Mouse (Mus musculus) fat pad, adult 2 months (tissue): ENCODE measurements around the gene Paxip1.

ENCODE experiments used
- DNase-seq: peaks from one replicate; pipeline ENCODE4 v3.0.0-alpha.2; 2011; ENCODE audit warnings: low read depth, low spot score; ENCODE audit errors: extremely low read depth

The Paxip1 gene

GRCm38 (mm10) chr5:27730666-27731065 lies 60.8 kb downstream of the Paxip1 start:
- DNase-seq, result no peak

DNA sequence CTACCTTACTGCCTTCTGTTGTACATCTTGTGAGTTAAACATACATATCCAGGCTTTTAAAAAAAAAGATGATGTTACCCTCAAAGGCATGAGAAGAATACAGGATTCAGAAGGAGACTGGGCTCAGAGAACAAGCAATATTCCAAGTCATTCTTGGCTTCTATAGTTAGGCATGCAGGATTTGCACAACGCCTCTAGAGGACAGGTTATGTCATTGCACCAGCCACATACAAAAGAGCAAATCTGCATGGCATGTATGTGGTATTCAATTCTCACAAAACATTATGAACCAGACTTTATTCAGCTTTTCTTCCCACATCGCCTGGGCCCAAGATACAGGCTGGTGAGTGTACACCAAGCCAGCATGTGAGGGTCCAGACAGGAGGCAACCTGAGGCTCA lies 67.0 kb downstream of the Paxip1 start:
- no peak for DNase-seq

- no peak for DNase-seq
Observed at GRCm38 (mm10) chr5:27719311-27719710, 72.2 kb downstream of the Paxip1 start.

GRCm38 (mm10) chr5:27717301-27717700 lies 74.2 kb downstream of the Paxip1 start:
- DNase-seq, result no peak

DNA sequence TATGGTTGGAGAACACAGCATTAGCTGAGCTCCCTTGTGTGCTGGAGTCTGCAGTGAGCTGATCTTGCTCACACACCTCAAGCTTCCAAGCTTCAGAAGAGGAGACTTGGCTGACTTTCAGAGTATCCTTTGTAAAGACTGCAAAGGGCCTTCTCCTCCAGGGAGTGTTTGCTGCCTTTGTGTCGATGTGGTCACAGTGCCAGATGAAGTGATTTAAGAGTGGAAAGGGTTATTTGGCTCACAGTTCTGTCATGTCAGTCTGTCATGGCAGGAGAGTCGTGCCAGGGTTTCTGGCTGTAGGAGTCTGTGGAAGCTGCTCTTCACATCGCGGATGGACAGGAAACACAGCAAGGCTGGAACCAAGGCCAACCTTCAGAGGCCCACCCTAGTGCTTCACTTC lies 75.5 kb downstream of the Paxip1 start:
- no peak for DNase-seq

DNA sequence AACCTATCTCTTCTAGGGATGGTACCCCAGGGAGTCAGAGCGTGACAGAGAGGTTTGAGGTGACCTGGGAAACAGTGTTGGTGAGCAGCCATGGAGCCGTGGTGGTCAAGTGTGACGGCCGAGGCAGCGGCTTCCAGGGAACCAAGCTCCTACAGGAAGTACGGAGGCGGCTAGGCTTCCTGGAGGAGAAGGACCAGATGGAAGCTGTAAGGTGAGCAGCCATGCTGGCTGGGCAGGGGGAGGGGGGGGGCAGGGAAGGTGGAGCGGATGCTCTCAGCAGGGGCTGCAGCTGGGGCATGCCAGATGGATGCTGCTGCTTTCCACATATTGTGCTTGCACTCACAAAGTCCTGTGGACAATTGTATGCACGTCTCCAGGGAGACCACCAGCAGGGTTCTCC lies 77.1 kb downstream of the Paxip1 start:
- DNase-seq, result no peak

GRCm38 (mm10) chr5:27711461-27712192 lies 79.9 kb downstream of the Paxip1 start:
- no peak for DNase-seq

- no peak for DNase-seq
Observed at GRCm38 (mm10) chr5:27708209-27708608, 83.3 kb downstream of the Paxip1 start.

DNA sequence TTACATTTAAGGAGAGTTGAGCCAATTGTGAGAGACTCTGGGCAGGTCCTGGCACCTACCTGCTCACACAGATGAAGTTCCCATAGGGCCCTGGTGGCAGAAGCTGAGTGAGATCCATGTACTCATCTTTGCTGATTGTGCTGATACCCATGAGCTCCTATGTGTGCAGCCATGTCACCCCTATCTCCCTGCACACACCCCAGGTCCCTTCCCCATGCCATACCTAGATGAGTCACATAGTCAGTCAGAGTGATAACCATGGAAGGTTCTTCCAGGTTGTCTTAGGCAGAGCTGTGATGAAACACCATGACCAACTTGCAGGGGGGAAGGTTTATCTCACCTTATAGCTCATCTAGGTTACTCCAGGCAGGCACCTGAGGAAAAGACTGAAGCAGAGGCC lies 84.2 kb downstream of the Paxip1 start:
- no peak for DNase-seq

GRCm38 (mm10) chr5:27706551-27706950 lies 84.9 kb downstream of the Paxip1 start:
- DNase-seq, result no peak

DNA sequence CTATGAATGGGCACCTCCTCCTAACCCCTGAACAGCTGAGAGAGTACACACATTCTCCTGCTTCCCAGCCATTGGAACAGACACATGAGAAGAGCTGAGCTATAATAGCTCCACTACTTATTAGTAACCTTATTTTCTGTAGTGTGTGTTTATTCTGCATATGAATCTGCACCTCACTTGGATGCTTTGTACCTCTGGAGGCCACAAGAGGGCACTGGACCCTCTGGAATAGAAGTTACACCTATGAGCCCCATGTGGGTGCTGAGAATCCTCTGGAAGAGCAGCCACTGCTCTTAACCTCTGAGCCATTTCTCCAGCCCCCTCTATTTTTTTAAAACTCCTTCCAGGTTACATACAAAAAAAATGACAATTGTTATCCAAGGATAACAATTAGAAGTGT lies 86.5 kb downstream of the Paxip1 start:
- no peak for DNase-seq

GRCm38 (mm10) chr5:27702482-27702881 lies 89.0 kb downstream of the Paxip1 start:
- DNase-seq, result no peak
